Mouse (Mus musculus): Measurements from ENCODE around the gene Hlcs.

GRCm38 (mm10) chr16:94122347-94122746 is 191.0 kb downstream of the Hlcs start:
- TF ChIP-seq CTCF (IDR thresholded peaks at IDR 0.05; ENCODE audit: low read depth, low read length) (no peak), GATA2 (IDR thresholded peaks at IDR 0.05; ENCODE audit: borderline replicate concordance, low read depth, low read length) (no peak), TAL1 (conservative IDR thresholded peaks at IDR 0.05; ENCODE audit: low read depth, low read length) (no peak), GATA1 (IDR thresholded peaks at IDR 0.05; ENCODE audit: borderline replicate concordance, low read length) (no peak)

Measured in G1E (cell line).